Mouse (Mus musculus) ES-Bruce4 (cell line): ENCODE measurements around the gene Lamtor2.
A peak's percentile ranks its signal among the peaks of the same experiment; 100 is the strongest.

Source experiments
- CTCF ChIP-seq: IDR thresholded peaks from one replicate; pipeline ENCODE4 v1.8.1; 2011; ENCODE audit warnings: low read depth, low read length
- EP300 ChIP-seq: IDR thresholded peaks from 2 replicates; pipeline ENCODE4 v1.6.1; 2011; ENCODE audit warnings: low read depth, low read length; ENCODE audit not compliant: insufficient read depth
- POLR2A ChIP-seq: IDR thresholded peaks from one replicate; pipeline ENCODE4 v1.8.1; 2011; ENCODE audit warnings: low read length; ENCODE audit not compliant: insufficient read depth

- no peak for TF ChIP-seq CTCF
- TF ChIP-seq EP300 = peak; percentile 93; the same call in 1 of the 2 replicates
- TF ChIP-seq POLR2A = no peak
Observed at GRCm38 (mm10) chr3:88571856-88572255, 19.0 kb upstream of the Lamtor2 start.
